Mouse (Mus musculus) heart, postnatal 14 days (tissue): ENCODE results near the gene Btd. TPM values are rescaled to one million over a fixed set of nuclear protein-coding genes. Genes with fewer than 3 reads are reported as not detected.

Experiments
- DNase-seq, 2 experiments: peaks; one replicate each; pipeline ENCODE4 v3.0.0; 2021 to 2022
- intact Hi-C: fragments of 180-260 bp; cut with DNase I; formaldehyde crosslinking; loops from one replicate; pipeline ENCODE4 v1.15.1; 2025
- total RNA-seq, 2 experiments: library from RNA; stranded (reverse); gene quantifications; 2 replicates each; pipeline ENCODE4 v1.2.3; 2021

The Btd gene
- total RNA-seq, 2 experiments from 2014 or later: 11.0 to 13.8 TPM

DNA sequence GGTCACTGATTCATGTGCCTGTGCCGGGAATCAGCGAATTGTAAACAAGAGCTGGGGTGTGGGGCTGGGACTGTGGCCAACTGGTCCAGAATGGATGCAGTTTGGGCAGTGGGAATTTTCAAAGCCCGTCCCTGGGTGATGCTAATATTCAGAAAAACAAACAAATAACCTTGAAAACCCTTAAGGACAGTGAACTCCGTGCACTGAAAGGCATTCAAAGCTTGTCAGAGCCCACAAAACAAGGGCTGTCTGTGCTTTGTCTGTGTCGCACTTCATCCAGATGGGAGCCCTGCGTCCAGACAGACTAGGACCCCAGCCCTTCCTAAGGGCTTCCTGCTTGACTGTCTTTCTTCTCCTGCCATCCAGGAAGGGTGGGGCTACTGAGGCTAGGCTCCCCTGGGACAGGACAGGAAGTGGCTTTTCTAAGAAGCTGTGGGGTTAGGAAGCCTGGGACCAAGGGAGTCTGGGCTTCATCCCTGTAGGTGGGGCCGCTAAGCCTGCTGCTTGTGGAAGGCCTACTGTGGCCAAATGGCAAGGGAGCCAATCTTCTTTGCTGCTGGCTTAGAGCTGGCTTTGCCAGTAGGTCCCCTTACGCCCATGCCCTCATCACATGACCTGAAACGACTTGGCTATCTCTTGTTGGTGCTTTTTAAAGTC is 21.9 kb downstream of the Btd start:
- intact Hi-C loops: loop anchor here (5.0 kb wide), 2 partner anchors 35 to 370 kb away; no protein-coding TSS in a partner anchor
- peak; percentile 81 to 84 for DNase-seq

DNA sequence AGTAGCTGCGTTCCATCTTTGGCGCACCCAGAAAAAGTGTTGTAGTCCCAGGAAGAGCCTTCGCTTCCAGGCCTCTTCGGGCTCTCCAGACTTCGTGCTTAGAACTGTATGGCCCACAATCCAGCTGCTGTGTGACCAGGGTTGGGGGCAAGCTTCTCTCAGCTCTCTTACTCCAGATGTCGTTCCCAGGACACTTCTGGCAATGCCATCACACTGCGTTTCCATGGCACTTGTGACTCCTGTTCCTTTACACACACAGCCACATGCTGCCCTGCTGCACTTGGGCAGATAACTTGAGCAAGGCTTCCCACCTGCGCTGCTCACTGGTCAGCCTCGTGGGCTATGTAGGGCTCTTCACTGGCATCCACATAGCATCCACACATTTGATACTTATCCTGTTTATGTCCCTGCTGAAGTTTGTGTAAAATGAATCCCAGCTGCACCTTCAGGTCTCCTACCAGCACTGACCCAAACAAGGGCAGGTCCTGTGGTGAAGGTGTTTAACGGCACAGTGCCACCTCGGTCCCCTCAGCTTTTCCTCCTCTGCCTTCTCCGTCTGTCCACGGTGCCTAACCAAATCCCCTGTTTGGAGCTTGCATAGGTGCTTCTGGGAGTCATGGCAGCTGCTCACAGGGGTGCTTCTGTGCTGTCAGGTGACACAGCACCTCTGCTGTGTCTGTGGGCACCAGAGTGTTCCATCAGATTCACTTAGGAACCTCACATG is 22.7 kb downstream of the Btd start:
- intact Hi-C loops: loop anchor here (5.0 kb wide), 2 partner anchors 34 to 369 kb away; no protein-coding TSS in a partner anchor
- DNase-seq: no peak

DNA sequence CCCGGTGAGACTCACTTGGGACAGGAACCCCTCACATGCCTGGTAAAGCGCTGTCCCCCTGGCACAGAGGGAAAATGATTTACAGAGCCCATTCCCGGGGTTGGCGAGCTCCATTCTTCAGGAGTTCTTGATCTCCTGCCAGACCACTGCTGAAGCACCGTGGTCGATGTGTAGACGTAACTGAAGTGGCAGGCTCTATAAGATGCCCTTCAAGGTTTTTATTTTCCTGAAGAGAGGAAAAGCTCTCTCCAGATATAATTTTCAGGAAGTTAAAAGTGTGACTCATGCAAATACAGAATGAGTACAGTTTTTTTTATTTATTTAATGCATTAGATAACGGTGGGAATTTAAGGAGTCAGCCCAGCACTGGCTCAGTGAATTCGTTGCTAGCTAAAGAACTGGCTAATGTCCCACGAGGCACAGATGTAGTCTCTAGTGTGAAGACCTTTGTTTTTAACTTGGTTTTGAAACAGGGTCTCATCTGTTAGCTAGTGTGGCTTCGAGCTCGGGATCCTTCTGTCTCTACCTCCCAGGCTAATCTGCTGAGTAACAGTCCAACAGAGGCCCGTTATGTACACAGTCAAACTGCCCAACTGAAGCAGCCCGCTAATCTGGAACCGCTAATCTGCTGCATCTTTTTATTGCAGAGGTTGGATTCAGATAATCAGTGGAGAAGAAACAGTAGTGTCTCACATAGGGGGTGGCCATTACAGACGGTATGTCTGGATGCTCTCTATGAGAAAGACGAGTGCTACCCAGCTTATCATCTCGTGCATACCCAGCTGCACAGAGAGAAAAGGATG is 23.5 kb downstream of the Btd start:
- no peak for DNase-seq

DNA sequence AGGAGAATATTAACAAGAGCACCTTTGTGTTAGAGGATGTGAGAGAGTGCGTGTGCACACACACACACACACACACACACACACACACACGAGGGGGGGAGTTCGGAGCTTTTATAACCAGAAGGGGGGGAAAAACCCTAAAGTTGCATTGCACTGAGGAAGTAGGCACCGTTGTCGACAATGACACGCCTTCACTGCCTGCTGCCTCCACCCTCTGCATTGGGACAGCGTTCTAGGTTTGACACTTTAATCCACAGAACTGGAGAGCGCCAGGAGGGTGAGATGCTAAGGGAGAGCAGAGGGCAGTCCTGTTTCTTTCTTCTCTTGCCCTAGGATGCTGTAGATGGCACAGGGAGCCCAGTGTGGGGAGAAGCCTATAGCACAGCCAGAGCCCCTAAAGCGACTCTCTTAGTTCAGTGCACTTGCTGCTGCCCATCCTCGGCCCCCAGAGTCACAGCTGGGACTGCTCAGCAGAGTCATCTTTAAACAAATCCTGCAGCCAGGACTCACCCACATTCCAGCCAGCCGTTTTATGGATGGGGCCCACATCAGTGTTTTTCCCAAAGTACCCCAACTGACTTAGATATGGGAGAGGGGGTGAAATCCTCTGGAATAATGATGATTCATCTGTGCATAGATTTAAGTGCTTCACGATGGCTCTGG is 24.2 kb downstream of the Btd start:
- DNase-seq: no peak
- intact Hi-C loops: loop anchor here (5.0 kb wide), 2 partner anchors 32 to 367 kb away; no protein-coding TSS in a partner anchor

More for the DNA sequence above, 23.5 kb downstream of the Btd start:
- intact Hi-C loops: loop anchor here (5.0 kb wide), 2 partner anchors 33 to 368 kb away; no protein-coding TSS in a partner anchor

DNA sequence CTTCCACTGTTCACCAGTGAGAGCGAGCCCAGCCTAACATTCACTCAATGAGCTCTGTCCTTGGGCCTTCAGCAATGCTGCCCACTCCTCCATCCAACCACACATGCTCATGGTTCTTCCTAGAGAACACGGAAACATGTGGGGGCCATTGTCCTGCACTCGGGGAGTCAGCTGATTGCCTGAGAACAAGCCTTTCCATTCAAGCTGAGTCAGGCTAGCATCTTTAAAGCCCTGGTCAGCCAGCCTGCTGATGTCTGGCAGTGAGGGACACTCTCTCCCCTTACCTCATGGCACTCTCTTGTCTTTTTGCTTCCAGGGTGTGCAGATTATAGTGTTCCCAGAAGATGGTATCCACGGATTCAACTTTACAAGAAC is 24.7 kb downstream of the Btd start:
- no peak for DNase-seq
- intact Hi-C loops: no loop called here

DNA sequence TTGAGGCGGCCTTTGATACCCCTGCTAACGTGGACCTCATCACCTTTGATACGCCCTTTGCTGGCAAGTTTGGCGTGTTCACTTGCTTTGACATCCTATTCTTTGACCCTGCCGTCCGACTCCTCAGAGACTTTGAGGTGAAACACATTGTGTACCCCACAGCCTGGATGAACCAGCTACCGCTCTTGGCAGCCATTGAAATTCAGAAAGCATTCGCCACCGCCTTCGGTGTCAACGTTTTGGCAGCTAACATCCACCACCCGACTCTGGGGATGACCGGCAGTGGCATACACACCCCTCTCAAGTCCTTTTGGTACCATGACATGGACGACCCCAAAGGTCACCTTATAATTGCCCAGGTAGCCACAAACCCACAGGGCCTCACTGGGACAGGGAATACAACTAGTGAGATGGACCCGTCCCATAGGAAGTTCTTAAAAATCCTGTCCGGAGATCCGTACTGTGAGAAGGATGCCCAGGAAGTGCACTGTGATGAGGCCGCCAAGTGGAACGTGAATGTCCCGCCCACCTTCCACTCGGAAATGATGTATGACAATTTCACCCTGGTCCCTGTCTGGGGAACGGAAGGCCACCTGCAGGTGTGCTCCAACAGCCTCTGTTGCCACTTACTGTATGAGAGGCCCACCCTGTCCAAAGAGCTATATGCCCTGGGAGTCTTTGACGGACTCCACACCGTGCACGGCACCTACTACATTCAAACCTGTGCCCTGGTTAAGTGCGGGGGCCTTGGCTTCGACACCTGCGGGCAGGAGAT is 26.3 kb downstream of the Btd start:
- intact Hi-C loops: no loop called here
- DNase-seq: no peak

DNA sequence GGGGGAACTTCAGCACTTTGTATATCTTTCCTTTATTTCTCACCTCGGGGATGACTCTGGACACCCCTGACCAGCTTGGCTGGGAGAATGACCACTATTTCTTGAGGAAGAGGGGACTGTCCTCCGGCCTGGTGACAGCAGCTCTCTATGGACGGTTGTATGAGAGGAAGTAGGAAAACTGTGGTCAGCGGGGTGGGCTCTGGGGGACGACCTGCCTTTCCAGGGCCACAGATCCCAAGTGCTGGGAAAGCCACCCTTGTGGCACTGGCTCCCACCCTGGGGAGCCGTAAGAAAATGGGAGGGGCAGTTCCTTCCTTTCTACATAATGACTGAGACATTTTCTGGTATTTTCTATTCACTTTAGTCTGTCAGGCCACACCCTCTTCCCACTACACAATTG is 26.9 kb downstream of the Btd start:
- DNase-seq: no peak
- intact Hi-C loops: no loop called here

DNA sequence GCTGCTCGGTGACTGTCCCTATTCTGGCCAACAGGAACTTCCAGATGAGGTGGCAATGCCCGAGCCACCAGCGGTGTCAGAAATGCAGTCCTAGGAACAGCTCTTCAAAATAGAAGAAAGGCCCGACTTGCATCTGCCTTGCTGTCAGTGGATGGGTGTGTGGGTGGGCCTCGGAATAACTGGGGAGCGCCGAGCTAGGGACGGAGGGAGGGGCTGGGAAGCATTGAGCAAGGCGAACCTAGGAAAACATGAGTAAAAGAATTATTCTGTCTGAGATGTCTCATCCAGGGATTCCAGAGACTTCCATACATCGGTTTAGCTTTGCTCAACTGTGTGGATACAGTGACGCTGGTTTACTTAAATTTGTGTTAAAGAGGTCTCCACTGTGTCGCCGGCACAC is 27.5 kb downstream of the Btd start:
- intact Hi-C loops: no loop called here
- DNase-seq: no peak

DNA sequence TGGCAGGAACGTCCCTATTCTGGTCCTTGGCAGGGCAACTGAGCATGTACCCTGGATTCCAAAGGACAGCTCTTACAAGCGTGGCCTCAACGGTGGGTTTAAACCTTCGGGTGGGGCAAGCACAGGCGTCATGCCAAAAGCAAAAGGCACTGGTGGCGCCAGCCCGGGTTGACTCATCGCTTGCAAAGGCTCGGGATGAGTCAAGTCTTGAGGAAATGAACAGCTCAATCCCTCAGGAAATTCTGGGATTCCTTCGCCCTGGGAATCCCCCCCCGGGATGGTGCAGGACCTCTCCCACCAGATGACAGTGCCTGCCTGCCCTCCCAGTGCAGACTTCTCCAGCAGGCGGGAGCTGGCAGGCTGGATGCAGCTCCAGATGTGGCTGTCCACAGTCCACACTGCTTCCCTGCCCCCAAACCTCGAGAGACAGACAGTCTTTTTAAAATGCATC is 28.4 kb downstream of the Btd start:
- intact Hi-C loops: no loop called here

DNA sequence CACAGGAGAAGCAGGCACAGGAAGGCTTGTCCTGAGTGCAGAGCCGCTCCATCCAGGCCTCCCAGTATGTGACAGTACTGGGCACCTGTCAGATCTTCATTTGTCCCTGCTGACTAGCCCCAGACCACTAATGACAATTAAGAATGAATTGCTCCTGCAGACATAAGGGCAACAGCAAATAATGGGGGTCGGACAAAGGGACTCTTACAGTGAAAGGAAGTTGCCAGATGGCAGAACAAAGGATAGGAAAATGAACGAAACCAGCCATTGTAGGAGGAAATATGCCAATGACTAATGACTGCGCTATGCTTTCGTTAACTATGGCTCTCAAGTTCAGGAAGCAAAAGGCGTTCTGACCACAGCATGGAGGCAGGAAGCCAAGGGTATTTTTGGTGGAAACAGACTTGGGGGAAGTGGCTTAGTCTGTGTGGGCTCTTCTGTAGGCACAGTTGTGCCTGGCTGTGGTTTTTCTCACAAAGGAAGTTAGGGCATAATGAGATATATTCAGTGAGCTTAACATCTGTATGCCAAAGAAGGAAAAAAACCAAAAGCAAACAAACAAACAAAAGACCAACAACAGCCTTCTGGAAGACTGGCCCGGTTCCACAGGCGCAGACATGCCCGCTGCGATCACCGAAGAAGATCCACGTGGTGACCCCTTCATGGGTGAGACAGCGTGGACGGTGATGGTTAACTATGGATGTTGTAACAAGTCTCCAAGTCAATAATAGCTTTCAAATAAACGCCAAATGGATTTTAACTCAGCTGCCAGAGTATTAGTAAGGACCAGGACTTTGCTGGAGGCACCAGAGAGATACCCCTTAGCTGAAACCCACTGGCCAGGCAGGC is 29.0 kb downstream of the Btd start:
- peak; percentile 45 to 62 for DNase-seq
- intact Hi-C loops: no loop called here

More for the DNA sequence above, 28.4 kb downstream of the Btd start:
- peak; percentile 72 to 78 for DNase-seq

DNA sequence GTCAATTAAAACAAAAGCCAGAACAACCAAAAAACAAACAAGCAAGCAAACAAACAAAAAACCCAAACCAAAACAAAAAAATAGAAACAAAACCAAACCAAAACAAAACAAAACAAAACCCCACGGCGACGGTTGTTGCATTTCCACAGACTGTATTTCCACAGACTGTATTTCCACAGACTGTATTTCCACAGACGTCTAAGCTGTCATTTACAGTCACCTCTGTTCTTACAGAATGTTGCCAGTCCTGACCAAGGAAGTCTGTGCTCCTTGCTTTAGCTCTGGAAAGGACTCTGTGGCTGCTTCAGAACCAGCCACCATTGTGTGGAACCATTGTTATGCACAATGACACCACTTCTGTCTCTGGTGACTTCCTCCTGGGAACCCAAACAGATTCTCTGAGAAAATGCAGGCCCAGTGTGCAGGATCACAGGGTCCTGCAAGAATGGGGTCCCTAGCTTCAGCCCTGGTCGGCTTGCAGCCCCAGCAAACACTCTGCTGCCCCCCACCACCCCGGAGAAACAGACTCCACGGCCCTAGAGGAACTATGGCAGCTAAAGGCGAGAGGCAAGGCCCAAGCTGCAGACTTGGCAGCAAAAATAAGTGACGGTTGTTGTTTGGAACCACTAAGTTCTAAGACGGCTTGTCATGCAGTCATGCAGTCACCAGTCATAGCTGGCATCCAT is 30.9 kb downstream of the Btd start:
- no peak for DNase-seq
- intact Hi-C loops: no loop called here

DNA sequence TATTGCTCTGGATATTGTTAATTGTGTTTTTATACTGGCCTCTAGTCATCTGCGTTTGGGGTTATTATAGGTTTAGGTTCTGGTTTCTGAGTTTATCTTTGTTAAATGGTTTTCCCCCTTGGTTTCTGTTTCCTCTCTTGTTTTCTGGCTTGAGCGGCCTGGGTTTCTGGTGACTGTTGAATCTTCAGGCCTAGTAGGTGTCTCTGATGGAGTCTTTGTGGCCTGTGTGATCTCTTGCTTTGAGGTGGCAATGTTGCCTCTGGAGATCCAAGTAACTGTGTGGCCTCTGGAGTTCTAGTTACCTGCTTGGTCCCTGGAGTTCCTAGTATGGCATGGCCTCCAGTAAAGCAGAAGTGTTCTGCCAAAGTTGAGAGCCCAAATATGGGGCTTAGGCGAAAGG is 39.8 kb downstream of the Btd start:
- DNase-seq: no peak

DNA sequence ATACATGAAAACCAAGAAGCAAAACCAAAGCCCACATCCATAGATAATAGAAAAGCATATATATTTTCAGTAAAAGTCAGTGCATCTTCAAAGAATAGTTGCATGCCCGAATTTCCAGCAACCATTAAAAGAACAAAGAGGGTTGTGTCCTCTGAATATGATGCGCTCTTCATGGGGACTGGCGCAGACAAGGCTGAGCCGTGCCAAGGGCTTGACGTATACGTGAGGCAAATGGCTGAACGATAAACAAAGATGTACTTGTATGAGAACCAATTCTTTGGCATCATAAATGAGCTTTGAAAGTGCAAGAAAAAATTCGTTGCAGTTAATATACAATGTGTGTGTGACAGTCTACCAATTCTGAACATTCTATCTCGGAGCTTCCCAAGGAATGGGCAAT is 40.5 kb downstream of the Btd start:
- no peak for DNase-seq
- intact Hi-C loops: no loop called here

More for the DNA sequence above, 39.8 kb downstream of the Btd start:
- intact Hi-C loops: no loop called here

DNA sequence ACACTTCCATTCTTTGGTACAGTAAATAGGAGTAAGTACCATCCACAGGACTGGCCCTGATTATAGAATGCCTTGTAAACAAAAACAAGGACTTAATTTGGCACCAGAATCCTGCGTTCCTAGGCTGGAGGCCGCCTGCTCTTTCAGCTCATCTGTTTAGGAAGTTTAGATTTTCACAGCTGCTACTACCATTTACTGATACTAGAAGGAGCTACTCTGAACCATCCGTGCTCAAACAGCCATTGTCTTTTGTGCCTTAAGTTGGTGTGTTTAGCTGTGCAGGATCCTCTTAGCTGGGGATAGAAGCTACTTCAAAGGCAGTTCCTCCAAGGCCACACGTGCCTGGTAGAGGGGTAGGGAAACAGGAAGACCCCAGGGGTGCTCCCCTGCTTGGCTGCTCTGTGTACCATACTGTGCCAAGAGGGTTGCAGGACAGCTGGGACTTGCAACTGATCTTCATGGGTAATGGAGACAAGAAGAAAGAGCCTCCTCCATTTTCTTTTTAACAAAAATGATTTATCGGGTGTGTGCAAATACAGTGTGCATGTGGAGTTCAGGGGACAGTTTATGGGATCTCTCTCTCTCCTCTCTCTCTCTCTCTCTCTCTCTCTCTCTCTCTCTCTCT is 41.2 kb downstream of the Btd start:
- intact Hi-C loops: no loop called here

DNA sequence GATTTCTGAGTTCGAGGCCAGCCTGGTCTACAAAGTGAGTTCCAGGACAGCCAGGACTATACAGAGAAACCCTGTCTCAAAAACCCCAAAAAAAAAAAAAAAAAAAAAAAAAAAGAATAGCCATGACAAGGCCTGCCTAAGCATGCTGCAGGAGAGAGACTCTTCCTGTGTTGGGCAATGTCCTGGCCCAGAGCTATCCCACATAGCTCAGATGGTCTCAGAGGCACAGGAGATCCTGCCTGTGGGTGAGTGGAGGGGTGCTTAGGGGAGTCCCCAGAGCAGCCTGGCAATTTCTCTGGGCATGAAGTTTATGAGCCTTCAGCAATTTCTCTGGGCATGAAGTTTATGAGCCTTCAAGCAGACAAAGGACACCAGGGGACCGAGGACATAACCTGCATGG is 42.8 kb downstream of the Btd start:
- DNase-seq: no peak
- intact Hi-C loops: no loop called here

More for the DNA sequence above, 41.2 kb downstream of the Btd start:
- DNase-seq: no peak

DNA sequence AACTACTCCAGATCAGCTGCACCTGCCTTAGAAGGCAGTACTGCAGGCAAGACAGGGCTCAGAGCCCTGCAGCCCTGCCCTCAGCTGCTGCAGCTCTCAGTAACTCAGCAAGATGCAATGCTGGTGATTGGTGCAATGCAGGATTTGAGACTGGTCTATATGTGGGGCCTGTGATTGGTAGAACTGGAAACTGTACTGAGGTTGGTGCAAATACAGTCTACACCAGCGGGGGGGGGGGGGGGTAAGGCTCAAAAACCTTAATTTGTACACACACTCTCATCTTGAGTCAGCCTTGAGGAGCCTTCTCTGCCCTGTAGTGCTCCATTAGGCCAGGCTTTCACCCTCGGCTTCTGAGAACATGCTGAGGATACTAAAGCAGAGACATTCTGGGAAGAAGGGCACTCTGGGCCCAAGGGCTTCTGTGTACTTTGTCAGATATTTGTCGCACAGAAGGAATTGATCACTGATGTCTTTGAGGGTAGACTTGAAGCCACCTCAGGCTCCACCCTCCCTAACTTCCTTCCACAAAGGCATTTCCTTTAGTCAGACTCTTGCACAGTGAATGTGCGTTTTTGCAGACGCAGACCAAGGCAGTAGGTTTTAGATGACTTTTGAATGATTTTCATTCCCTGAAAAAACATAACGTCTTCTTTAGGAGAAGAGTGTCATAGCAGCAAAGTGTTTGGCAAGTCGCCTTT is 43.7 kb downstream of the Btd start:
- intact Hi-C loops: no loop called here
- DNase-seq: no peak

DNA sequence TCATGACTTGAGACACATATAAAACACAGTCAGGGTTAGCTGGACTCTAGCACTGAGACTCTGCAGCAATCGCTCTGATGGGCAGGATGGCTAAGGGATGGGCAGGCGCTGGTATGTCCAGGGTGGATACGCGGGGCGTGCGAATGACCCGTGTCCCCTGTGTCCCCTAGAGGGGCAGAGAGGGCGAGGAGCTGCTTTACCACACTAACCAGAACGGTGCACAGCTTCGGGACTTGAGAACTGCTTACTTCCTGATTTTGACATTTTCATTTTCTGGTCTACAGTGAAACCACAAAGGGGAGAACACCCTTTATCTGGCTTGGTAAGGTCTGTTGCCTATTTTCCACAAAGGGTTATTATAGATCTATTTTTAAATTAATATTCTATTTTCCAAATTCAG is 44.9 kb downstream of the Btd start:
- intact Hi-C loops: no loop called here
- no peak for DNase-seq
